Mouse (Mus musculus) hindbrain, postnatal 0 days (tissue): ENCODE measurements around the gene Rgs11. TPM values are rescaled to one million over a fixed set of nuclear protein-coding genes. Genes with fewer than 3 reads are reported as not detected.

ENCODE experiments used
- ATAC-seq: fragments of 200-750 bp; cut with Nextera tagmentation; 2 replicates; pipeline ENCODE4 v1.8.0; 2017; ENCODE audit warnings: mild to moderate bottlenecking, moderate TSS enrichment, moderate library complexity
- DNase-seq: peaks from one replicate; pipeline ENCODE4 v3.0.0-alpha.2; 2015; ENCODE audit warnings: low spot score
- H3K27ac ChIP-seq: fragments of 300-500 bp; sonication (generic); 2 replicates; pipeline ENCODE4 v1.5.1; 2014; ENCODE audit warnings: mild to moderate bottlenecking
- H3K27me3 ChIP-seq: fragments of 300-500 bp; sonication (generic); 2 replicates; pipeline ENCODE4 v1.6.1; 2014; ENCODE audit warnings: low read length, mixed read lengths; ENCODE audit not compliant: insufficient read depth
- H3K36me3 ChIP-seq: fragments of 300-500 bp; sonication (generic); 2 replicates; pipeline ENCODE4 v1.6.1; 2014; ENCODE audit warnings: low read length, mixed read lengths; ENCODE audit not compliant: insufficient read depth
- H3K4me1 ChIP-seq: fragments of 300-500 bp; sonication (generic); 2 replicates; pipeline ENCODE4 v1.6.1; 2014; ENCODE audit warnings: antibody characterized with exemption, low read length, mixed read lengths; ENCODE audit not compliant: insufficient read depth
- H3K4me2 ChIP-seq: fragments of 300-500 bp; sonication (generic); 2 replicates; pipeline ENCODE4 v1.6.1; 2014; ENCODE audit warnings: low read depth, mild to moderate bottlenecking, low read length, moderate library complexity, mixed read lengths
- H3K4me3 ChIP-seq: fragments of 300-500 bp; sonication (generic); 2 replicates; pipeline ENCODE4 v1.5.1; 2014; ENCODE audit warnings: low read length
- H3K9ac ChIP-seq: fragments of 300-500 bp; sonication (generic); replicated peaks from 2 replicates; pipeline ENCODE4 v1.6.1; 2014; ENCODE audit warnings: mild to moderate bottlenecking, low read length, moderate library complexity, mixed read lengths
- H3K9me3 ChIP-seq: fragments of 300-500 bp; sonication (generic); 2 replicates; pipeline ENCODE4 v1.6.1; 2016; ENCODE audit warnings: low read length, mixed read lengths
- CTCF ChIP-seq: IDR thresholded peaks from 2 replicates; pipeline ENCODE4 v1.5.1; 2016; ENCODE audit warnings: antibody characterized with exemption, control low read depth, low read depth
- WGBS: fragments of 180-500 bp; shearing (Covaris S2); extraction: QIAGEN DNeasy Blood & Tissue Kit; methylation state at CpG from one replicate; pipeline ENCODE4 v1.1.7; 2014; 5-methylcytosine and 5-hydroxymethylcytosine counted together
- polyA plus RNA-seq: library from polyadenylated mRNA; unstranded; fragments of >200 nt; fragmentation: Nextera tagmentation; extraction: Ambion mirVana; gene quantifications from 2 replicates; pipeline ENCODE4 v1.2.1, GENCODE M21; 2015
- total RNA-seq: library from RNA; depleted of rRNA; stranded (reverse); fragments of >200 nt; gene quantifications from 2 replicates; pipeline ENCODE4 v1.2.3, GENCODE M21; 2014; rRNA removed

Rgs11 gene
- total and polyA plus RNA-seq, 2 experiments from 2014 or later = 20.5 to 38.5 TPM

GRCm38 (mm10) chr17:26252539-26253251, 49.9 kb downstream of the Rgs11 start, which contains the start of gene Luc7l:
Luc7l (plus strand) TSS chr17:26252896.
- Histone ChIP-seq H3K9ac (peak within 1 kb of the TSS; percentile 96), H3K36me3 (peaks cover 8% of the 10 kb centered on the region; the same call in 1 of the 2 replicates), H3K4me3 (peak within 1 kb of the TSS; percentile 97), H3K27ac (peak within 1 kb of the TSS; percentile 99), H3K9me3 (no peaks in the 10 kb centered on the region), H3K4me2 (peak within 1 kb of the TSS; percentile 88), H3K4me1 (peaks cover 10% of the 10 kb centered on the region), H3K27me3 (no peaks in the 10 kb centered on the region)
- DNase-seq (peak; percentile 96), ATAC-seq (peak; percentile 97)
- WGBS = under 1% methylated on average over 43 of the region's 43 CpGs
- TF ChIP-seq CTCF = no peak

DNA sequence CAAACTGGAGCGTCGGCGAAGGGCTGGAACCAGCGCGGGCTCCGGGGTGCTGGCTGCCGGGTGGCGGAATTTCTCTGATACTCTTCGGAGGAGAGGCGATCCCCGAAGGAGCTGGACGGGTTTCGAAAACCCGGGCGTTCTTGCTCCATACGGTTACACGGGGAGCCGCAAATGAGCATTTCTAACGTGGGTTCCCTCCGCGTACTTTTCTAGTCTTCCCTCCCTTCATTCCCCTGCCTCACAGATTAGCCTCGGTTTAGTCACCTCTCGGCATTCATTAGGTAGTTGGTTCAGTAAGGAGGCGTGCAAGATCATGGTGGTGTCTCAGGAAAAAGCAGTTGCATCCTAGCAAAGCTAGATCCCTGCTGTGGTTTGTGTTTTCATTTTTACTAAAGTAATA, 50.6 kb downstream of the Rgs11 start:
- Histone ChIP-seq H3K4me2 (peak overlapping the region; percentile 88), H3K9me3 (no peaks in the 10 kb centered on the region), H3K27me3 (no peaks in the 10 kb centered on the region), H3K27ac (peak overlapping the region; percentile 99), H3K4me3 (peak overlapping the region; percentile 97), H3K4me1 (peaks cover 10% of the 10 kb centered on the region), H3K9ac (peak overlapping the region; percentile 96), H3K36me3 (peaks cover 11% of the 10 kb centered on the region; the same call in 1 of the 2 replicates)
- 0% methylated on average over 24 of the region's 24 CpGs for WGBS
- no peak for TF ChIP-seq CTCF
- peak; percentile 9 for DNase-seq
- ATAC-seq = peak; percentile 25

DNA sequence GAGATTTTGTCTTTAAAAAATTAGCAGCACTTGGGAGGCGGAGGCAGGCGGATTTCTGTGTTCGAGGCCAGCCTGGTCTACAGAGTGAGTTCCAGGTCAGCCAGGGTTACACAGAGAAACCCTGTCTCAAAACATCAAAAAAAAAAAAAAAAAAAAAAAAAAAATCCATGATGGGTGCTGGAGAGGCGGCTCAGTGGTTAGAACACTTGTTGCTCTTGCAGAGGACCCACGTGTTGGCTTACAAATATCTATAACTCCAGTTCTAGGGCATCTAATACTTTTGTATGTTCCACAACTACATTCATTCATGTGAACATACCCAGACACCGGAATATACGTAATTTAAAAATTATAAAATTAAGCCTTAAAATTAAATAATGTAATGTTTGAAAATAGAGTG, 52.6 kb downstream of the Rgs11 start:
- 95% methylated on average over 7 of the region's 7 CpGs for WGBS
- Histone ChIP-seq H3K9ac (no peak overlapping the region), H3K27ac (no peak overlapping the region), H3K9me3 (no peaks in the 10 kb centered on the region), H3K4me1 (peaks cover 10% of the 10 kb centered on the region), H3K4me2 (no peak overlapping the region), H3K36me3 (peaks cover 21% of the 10 kb centered on the region; the same call in 1 of the 2 replicates), H3K27me3 (no peaks in the 10 kb centered on the region), H3K4me3 (no peak overlapping the region)
- no peak for TF ChIP-seq CTCF
- ATAC-seq (no peak), DNase-seq (no peak)

Other genes starting within 250 kb of the Rgs11 start
- gene Capn15, start 217.2 kb upstream of the Rgs11 start, total RNA-seq = 35.1 and 41.4 TPM in 2 replicates
- 19.0 and 20.1 TPM in 2 replicates for gene Capn15, start 217.2 kb upstream of the Rgs11 start, polyA plus RNA-seq
- gene Rab11fip3, start 133.4 kb upstream of the Rgs11 start, total RNA-seq = 34.7 and 41.9 TPM in 2 replicates
- 16.6 and 17.9 TPM in 2 replicates for gene Rab11fip3, start 133.4 kb upstream of the Rgs11 start, polyA plus RNA-seq
- 35.6 and 40.6 TPM in 2 replicates for gene Decr2, start 112.6 kb upstream of the Rgs11 start, total RNA-seq
- gene Decr2, start 112.6 kb upstream of the Rgs11 start, polyA plus RNA-seq = 41.1 and 44.7 TPM in 2 replicates
- 20.1 and 23.3 TPM in 2 replicates for gene Nme4, start 107.3 kb upstream of the Rgs11 start, total RNA-seq
- 16.0 and 18.3 TPM in 2 replicates for gene Nme4, start 107.3 kb upstream of the Rgs11 start, polyA plus RNA-seq
- gene Tmem8, start 89.7 kb upstream of the Rgs11 start, total RNA-seq = 10.4 and 11.8 TPM in 2 replicates
- 3.8 and 4.0 TPM in 2 replicates for gene Tmem8, start 89.7 kb upstream of the Rgs11 start, polyA plus RNA-seq
- 107 and 138 TPM in 2 replicates for gene Mrpl28, start 79.5 kb upstream of the Rgs11 start, total RNA-seq
- gene Mrpl28, start 79.5 kb upstream of the Rgs11 start, polyA plus RNA-seq = 189 and 194 TPM in 2 replicates
- gene Axin1, start 64.3 kb upstream of the Rgs11 start, total RNA-seq = 36.0 and 51.3 TPM in 2 replicates
- gene Axin1, start 64.3 kb upstream of the Rgs11 start, polyA plus RNA-seq = 10.0 and 11.2 TPM in 2 replicates
- not detected in 2 replicates for gene Pdia2, start 3.9 kb upstream of the Rgs11 start, total RNA-seq
- 0.09 and 0.66 TPM in 2 replicates for gene Pdia2, start 3.9 kb upstream of the Rgs11 start, polyA plus RNA-seq
- gene Arhgdig, start 4.8 kb downstream of the Rgs11 start, total RNA-seq = 280 and 290 TPM in 2 replicates
- gene Arhgdig, start 4.8 kb downstream of the Rgs11 start, polyA plus RNA-seq = 376 and 384 TPM in 2 replicates
- gene Fam234a, start 41.3 kb downstream of the Rgs11 start, total RNA-seq = 42.4 and 42.6 TPM in 2 replicates
- gene Fam234a, start 41.3 kb downstream of the Rgs11 start, polyA plus RNA-seq = 34.9 and 37.5 TPM in 2 replicates
- gene Luc7l, start 49.9 kb downstream of the Rgs11 start, total RNA-seq = 81.8 and 82.7 TPM in 2 replicates
- 84.5 and 91.1 TPM in 2 replicates for gene Luc7l, start 49.9 kb downstream of the Rgs11 start, polyA plus RNA-seq
- 60.4 and 67.5 TPM in 2 replicates for gene Neurl1b, start 211.9 kb downstream of the Rgs11 start, total RNA-seq
- 1.7 and 2.1 TPM in 2 replicates for gene Neurl1b, start 211.9 kb downstream of the Rgs11 start, polyA plus RNA-seq